Mouse (Mus musculus) spleen, adult 2 months (tissue): Measurements from ENCODE around the gene Ccdc69.

ENCODE experiments used
- CTCF ChIP-seq: fragments of 200-500 bp; IDR thresholded peaks from 2 replicates; pipeline ENCODE4 v1.5.1; 2011; ENCODE audit warnings: mild to moderate bottlenecking, inconsistent platforms; ENCODE audit not compliant: insufficient read depth, insufficient read length, insufficient replicate concordance; ENCODE audit errors: extremely low read depth
- POLR2A ChIP-seq: fragments of 200-500 bp; IDR thresholded peaks from 2 replicates; pipeline ENCODE4 v1.6.1; 2011; ENCODE audit warnings: low read depth, low read length, inconsistent platforms

- no peak for TF ChIP-seq CTCF
- no peak for TF ChIP-seq POLR2A
These were observed 5.5 kb downstream of the Ccdc69 start for GRCm38 (mm10) chr11:55072467-55072866.
